Mouse (Mus musculus) hindbrain, embryonic 11.5 days (tissue): Measurements from ENCODE around the gene Il34. TPM values are rescaled to one million over a fixed set of nuclear protein-coding genes. Genes with fewer than 3 reads are reported as not detected.
A peak's percentile ranks its signal among the peaks of the same experiment; 100 is the strongest.

Experiments used
- ATAC-seq: fragments of 200-750 bp; cut with Nextera tagmentation; 2 replicates; pipeline ENCODE4 v1.8.0; 2017; ENCODE audit warnings: mild to moderate bottlenecking, moderate TSS enrichment, moderate library complexity; ENCODE audit not compliant: low FRiP score
- DNase-seq: peaks from one replicate; pipeline ENCODE4 v3.0.0-alpha.2; 2015; ENCODE audit warnings: low spot score
- H3K27ac ChIP-seq: fragments of 300-500 bp; sonication (generic); 2 replicates; pipeline ENCODE4 v1.5.1; 2014; ENCODE audit warnings: mild to moderate bottlenecking, low read depth, low read length
- H3K27me3 ChIP-seq: fragments of 300-500 bp; sonication (generic); 2 replicates; pipeline ENCODE4 v1.6.1; 2014; ENCODE audit warnings: mild to moderate bottlenecking, low read length, moderate library complexity, mixed read lengths; ENCODE audit not compliant: control insufficient read depth, insufficient read depth
- H3K36me3 ChIP-seq: fragments of 300-500 bp; sonication (generic); 2 replicates; pipeline ENCODE4 v1.6.1; 2014; ENCODE audit warnings: mild to moderate bottlenecking, low read length, moderate library complexity, mixed read lengths; ENCODE audit not compliant: control insufficient read depth, insufficient read depth
- H3K4me1 ChIP-seq: fragments of 300-500 bp; sonication (generic); replicated peaks from 2 replicates; pipeline ENCODE4 v1.6.1; 2014; ENCODE audit warnings: low read length, mixed read lengths; ENCODE audit not compliant: control insufficient read depth, insufficient read depth
- H3K4me2 ChIP-seq: fragments of 300-500 bp; sonication (generic); replicated peaks from 2 replicates; pipeline ENCODE4 v1.6.1; 2014; ENCODE audit warnings: mild to moderate bottlenecking, low read depth, low read length
- H3K4me3 ChIP-seq: fragments of 300-500 bp; sonication (generic); 2 replicates; pipeline ENCODE4 v1.5.1; 2014; ENCODE audit warnings: low read depth, low read length
- H3K9ac ChIP-seq: fragments of 300-500 bp; sonication (generic); 2 replicates; pipeline ENCODE4 v1.6.1; 2014; ENCODE audit warnings: low read depth, low read length
- H3K9me3 ChIP-seq: fragments of 300-500 bp; sonication (generic); 2 replicates; pipeline ENCODE4 v1.6.1; 2016; ENCODE audit warnings: low read length; ENCODE audit not compliant: control insufficient read depth
- whole genome bisulfite sequencing: fragments of 180-500 bp; shearing (Covaris S2); extraction: QIAGEN DNeasy Blood & Tissue Kit; methylation state at CpG from one replicate; pipeline ENCODE4 v1.1.7; 2014; 5-methylcytosine and 5-hydroxymethylcytosine counted together
- polyA plus RNA-seq: library from polyadenylated mRNA; unstranded; fragments of >200 nt; fragmentation: Nextera tagmentation; extraction: Ambion mirVana; gene quantifications from 2 replicates; pipeline ENCODE4 v1.2.1, GENCODE M21; 2014

Gene Il34
- polyA plus RNA-seq, 1 experiment from 2014 or later, result 0.19 TPM

DNA sequence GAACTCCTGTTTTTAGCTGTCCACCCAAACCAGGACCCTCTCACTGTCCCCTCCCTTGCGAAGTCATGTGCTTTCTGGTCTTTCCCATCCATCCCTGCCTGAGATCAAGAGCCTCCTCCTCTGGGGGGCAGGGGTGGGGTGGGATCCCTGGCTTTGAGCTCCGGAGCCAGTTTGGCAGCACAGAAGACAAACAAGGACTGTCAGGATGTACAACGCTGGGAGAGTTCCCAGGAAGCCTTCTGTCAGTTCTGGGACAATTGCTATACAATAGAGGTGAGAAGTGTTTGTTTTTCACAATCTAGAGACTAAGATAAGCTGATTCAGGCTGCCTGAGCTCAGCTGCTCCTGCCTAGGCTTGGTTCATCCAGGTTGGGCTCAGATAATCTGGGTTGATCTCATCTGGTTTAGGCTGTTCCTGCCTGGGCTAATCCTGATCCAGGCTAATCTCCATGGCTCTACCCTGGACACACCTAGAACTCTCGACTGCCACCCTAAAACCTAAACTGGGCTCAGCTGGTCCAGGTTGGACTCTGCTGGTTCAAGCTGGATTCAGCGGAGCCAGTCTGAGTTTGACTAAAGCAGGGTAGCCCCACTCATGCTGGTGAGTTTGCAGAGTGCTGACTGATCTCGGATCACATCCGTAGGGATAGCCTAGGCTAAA is 45.3 kb downstream of the Il34 start:
- DNase-seq, result no peak
- H3K36me3 ChIP-seq, result no peaks in the 10 kb centered on the region
- WGBS, result 72% methylated on average over 7 of the region's 7 CpGs
- no peak overlapping the region for H3K27ac ChIP-seq
- H3K4me3 ChIP-seq, result no peak overlapping the region
- no peaks in the 10 kb centered on the region for H3K4me1 ChIP-seq
- H3K4me2 ChIP-seq, result no peak overlapping the region
- ATAC-seq, result no peak
- H3K27me3 ChIP-seq, result no peaks in the 10 kb centered on the region
- no peaks in the 10 kb centered on the region for H3K9me3 ChIP-seq
- no peak overlapping the region for H3K9ac ChIP-seq

DNA sequence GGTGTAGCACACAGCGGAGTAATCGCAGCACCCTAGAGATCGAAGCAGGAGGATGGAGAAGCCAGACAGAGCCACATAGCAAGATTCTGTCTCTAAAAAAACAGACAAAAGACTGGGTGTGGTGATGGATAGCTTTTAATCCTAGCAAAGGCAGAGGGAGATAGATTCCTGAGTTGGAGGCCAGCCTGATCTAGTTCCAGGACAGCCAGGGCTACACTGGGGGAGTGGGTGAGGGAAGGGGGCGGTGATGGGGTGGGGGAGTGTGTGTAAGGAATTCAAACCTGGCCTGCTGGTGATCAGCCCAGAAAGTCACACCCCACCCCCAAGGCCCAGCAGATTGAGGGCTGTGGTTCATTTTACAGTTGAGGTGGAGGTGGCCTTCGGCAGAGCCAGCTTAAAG is 49.5 kb downstream of the Il34 start:
- Histone ChIP-seq H3K27ac (no peak overlapping the region), H3K9me3 (no peaks in the 10 kb centered on the region), H3K4me1 (no peaks in the 10 kb centered on the region), H3K27me3 (no peaks in the 10 kb centered on the region), H3K9ac (no peak overlapping the region), H3K4me2 (no peak overlapping the region), H3K36me3 (no peaks in the 10 kb centered on the region), H3K4me3 (no peak overlapping the region)
- WGBS, result 87% methylated on average over 5 of the region's 5 CpGs
- DNase-seq (no peak), ATAC-seq (no peak)

DNA sequence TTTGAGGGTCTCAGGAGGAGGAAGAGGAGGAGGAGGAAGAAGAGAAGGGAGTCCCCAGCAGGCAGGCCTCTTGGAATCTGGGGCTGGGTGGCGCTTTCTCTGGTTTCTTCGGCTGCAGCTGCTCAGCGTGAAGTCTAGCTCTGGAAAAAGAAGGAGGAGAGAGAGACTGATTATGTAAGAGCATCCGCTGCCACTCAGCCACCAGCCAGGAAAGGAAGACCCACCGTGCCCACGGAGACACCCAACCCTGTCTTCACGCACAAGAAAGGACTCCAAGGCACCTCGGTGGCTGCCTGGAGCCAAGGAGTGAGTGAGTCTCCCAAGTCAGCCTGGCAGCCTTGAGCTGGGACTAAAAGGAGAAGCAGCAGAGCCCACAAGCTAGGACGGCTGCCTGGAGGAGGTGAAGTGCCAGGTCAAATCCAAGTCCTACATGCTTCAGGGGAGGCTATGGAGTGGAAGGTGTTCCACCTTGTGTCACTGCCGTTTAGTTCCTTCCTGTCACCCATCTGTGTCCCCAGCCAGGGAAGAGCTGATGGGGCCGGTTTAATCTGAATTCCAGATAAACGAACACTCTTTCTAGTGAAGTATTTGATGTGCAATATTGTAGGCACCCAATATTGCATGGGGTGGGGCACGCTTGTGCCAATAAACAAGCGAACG is 50.1 kb downstream of the Il34 start:
- Histone ChIP-seq H3K27me3 (no peaks in the 10 kb centered on the region), H3K27ac (no peak overlapping the region), H3K4me1 (no peaks in the 10 kb centered on the region), H3K9ac (no peak overlapping the region), H3K4me2 (no peak overlapping the region), H3K9me3 (no peaks in the 10 kb centered on the region), H3K36me3 (no peaks in the 10 kb centered on the region), H3K4me3 (no peak overlapping the region)
- DNase-seq, result no peak
- ATAC-seq, result no peak
- WGBS, result 67% methylated on average over 15 of the region's 15 CpGs

DNA sequence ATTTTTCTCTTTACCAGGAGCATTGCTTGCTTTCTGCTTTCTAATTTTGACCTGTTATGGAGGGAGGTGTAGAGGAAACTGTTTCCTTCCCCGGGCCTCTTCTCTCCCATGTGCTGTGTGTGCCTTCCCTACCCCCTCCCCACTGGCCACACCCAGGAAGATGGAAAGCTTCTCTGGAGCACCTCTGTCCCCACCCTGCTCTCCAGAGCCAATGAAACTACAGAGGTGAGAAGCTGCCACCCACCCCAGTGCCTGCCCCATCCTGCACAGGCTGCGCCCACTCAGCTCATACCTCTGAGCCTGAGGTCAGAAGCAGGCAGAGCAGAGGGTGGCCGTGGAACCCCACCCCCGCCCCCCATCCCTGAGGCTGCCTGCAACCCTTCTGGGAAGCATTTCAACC is 51.0 kb downstream of the Il34 start:
- Histone ChIP-seq H3K9ac (no peak overlapping the region), H3K27me3 (no peaks in the 10 kb centered on the region), H3K9me3 (no peaks in the 10 kb centered on the region), H3K36me3 (no peaks in the 10 kb centered on the region), H3K4me1 (no peaks in the 10 kb centered on the region), H3K27ac (no peak overlapping the region), H3K4me3 (no peak overlapping the region), H3K4me2 (no peak overlapping the region)
- 70% methylated on average over 4 of the region's 4 CpGs for WGBS
- ATAC-seq, result no peak
- DNase-seq, result no peak

DNA sequence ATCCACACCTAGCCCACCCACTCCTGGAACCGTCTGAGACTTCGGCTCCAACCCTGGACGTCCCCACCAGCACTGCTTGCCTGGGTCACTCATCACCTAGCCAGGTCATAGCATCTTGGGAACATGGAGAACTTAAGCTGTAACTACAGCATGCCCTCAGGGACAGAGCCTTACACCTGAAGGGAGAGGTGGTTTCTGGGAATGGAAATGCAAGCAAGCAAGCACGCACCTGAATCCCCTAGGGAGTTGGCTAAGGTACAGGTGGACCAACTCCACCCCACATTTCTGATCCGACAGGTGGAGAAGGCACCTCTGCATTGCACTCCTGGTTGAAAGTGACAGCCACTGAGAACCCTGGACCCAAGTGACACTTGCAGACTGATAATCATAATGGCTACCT is 54.2 kb downstream of the Il34 start:
- no peak overlapping the region for H3K4me3 ChIP-seq
- 85% methylated on average over 5 of the region's 5 CpGs for WGBS
- DNase-seq (no peak), ATAC-seq (no peak)
- H3K9me3 ChIP-seq, result no peaks in the 10 kb centered on the region
- no peaks in the 10 kb centered on the region for H3K27me3 ChIP-seq
- no peak overlapping the region for H3K27ac ChIP-seq
- H3K4me1 ChIP-seq, result no peaks in the 10 kb centered on the region
- no peaks in the 10 kb centered on the region for H3K36me3 ChIP-seq
- H3K4me2 ChIP-seq, result no peak overlapping the region
- H3K9ac ChIP-seq, result no peak overlapping the region

DNA sequence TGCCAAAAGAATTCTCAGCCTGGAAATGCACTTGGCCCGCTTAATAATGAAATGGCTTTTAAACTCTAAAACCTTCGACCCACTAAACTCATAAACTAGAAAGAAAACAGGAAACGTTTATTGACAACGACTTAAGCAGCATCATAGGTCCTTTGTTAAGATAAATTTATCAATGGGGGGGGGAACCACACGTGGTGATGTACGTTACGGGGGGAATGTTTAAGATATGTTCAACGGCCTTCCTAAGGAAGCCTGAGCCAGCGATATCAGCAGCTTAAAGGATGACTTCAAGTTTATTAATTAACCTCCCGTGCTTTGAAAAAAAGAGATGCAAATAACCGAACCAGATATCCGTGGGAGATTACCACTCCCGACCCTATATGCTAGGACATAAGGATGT is 55.5 kb downstream of the Il34 start:
- no peak overlapping the region for H3K4me3 ChIP-seq
- no peak for DNase-seq
- no peaks in the 10 kb centered on the region for H3K9me3 ChIP-seq
- H3K27ac ChIP-seq, result no peak overlapping the region
- H3K9ac ChIP-seq, result no peak overlapping the region
- H3K36me3 ChIP-seq, result no peaks in the 10 kb centered on the region
- no peak for ATAC-seq
- 50% methylated on average over 13 of the region's 13 CpGs for WGBS
- no peaks in the 10 kb centered on the region for H3K4me1 ChIP-seq
- no peaks in the 10 kb centered on the region for H3K27me3 ChIP-seq
- no peak overlapping the region for H3K4me2 ChIP-seq

DNA sequence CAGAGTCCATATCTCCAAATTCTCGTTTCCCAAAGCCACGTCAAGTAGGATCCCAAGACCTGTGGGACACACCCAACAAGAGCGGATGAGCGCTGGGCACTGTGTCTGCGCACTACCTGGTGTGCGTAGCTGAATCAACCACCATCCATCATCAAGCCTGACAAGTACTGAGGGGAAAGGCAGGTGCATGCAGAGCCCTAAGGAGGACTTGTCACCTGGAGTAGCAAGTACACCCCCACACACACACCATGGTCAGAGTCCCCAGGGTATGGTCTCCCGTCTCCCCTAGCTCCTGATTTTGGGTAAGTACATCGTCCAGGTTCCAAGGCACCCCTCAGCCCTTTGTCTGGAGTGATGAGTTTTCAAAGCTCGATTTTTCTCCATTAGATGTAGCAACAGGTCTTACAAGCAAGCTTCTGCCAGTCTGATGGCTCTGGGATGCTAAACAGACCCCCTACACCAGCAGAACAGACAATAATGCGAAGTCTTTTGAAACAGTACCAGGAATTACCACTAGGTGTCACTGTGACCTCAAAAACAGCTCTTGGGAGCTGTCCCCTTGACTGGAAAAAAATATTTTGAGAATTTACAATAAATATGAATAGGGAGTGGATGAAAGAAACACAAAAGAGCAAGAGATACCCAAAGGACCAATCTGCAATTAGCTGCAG is 56.1 kb downstream of the Il34 start:
- peak; percentile 30; the same call in 1 of the 2 replicates for ATAC-seq
- peak; percentile 86 for DNase-seq
- Histone ChIP-seq H3K4me2 (no peak overlapping the region), H3K9ac (no peak overlapping the region; the same call in 1 of the 2 replicates), H3K4me3 (no peak overlapping the region), H3K36me3 (no peaks in the 10 kb centered on the region), H3K4me1 (no peaks in the 10 kb centered on the region), H3K27ac (no peak overlapping the region), H3K9me3 (no peaks in the 10 kb centered on the region), H3K27me3 (no peaks in the 10 kb centered on the region)
- WGBS, result 58% methylated on average over 10 of the region's 10 CpGs

DNA sequence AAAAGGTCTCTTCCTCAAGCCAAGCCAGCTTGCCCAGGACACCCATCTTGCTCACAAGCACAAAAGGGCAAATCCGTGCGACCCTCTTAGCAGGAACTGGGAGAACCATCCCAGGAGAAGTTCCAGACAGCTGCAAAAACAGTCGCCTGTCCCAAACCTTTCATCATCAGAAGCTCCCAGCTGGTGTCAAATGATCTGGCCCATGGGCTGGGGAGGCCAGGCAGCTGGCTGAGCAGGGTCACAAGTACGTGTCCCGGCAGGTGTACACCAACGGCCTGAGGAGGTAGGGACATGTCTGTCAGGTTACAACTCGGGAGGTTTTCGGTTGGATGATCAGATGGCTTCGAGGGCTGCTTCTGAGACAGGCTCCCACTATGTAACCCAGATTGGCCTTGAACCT is 59.1 kb downstream of the Il34 start:
- Histone ChIP-seq H3K36me3 (no peaks in the 10 kb centered on the region), H3K27ac (no peak overlapping the region), H3K4me2 (no peak overlapping the region), H3K9me3 (no peaks in the 10 kb centered on the region), H3K27me3 (no peaks in the 10 kb centered on the region), H3K9ac (no peak overlapping the region), H3K4me3 (no peak overlapping the region), H3K4me1 (no peaks in the 10 kb centered on the region)
- ATAC-seq (no peak), DNase-seq (no peak)
- 61% methylated on average over 9 of the region's 9 CpGs for WGBS

DNA sequence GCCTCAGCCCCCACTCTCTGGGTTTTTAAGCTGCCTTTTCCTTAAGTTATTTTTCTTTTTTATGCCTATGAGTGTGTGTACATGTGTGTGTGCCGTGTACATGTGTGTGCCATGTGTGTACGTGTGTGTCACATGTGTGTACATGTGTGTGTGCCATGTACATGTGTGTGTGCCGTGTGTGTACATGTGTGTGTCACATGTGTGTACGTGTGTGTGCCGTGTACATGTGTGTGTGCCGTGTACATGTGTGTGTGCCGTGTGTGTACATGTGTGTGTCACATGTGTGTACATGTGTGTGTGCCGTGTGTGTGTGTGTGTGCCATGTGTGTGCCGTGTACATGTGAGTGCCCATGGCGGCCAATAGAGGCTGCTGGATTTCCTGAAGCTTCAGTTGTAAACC is 60.6 kb downstream of the Il34 start:
- H3K9ac ChIP-seq, result no peak overlapping the region
- H3K4me3 ChIP-seq, result no peak overlapping the region
- no peak for DNase-seq
- H3K9me3 ChIP-seq, result no peaks in the 10 kb centered on the region
- no peak for ATAC-seq
- no peaks in the 10 kb centered on the region for H3K36me3 ChIP-seq
- no peaks in the 10 kb centered on the region for H3K4me1 ChIP-seq
- H3K4me2 ChIP-seq, result no peak overlapping the region
- H3K27me3 ChIP-seq, result no peaks in the 10 kb centered on the region
- no peak overlapping the region for H3K27ac ChIP-seq
- 92% methylated on average over 10 of the region's 10 CpGs for WGBS
